Comparison of ENCODE assay signal across 16 mouse cellular contexts in genomic region chr9:106328772-106329511, GRCm38 (mm10). TPM values are rescaled to one million over a fixed set of nuclear protein-coding genes. Genes with fewer than 3 reads are reported as not detected.
DNase-seq lines count a peak whose midpoint lies in the region; ATAC-seq and TF ChIP-seq lines count a peak whose summit lies in the region.
"Had no signal": no experiment of that assay in that cellular context is flagged by ENCODE, and none has a peak within 500 bp of the region (broad histone marks: within the 10 kb centered on the region; RNA-seq: fewer than 3 reads in every experiment).

No protein-coding gene starts in this region.

- peak overlapping the region; percentile 83 for H3K27ac ChIP-seq in kidney, embryonic 16.5 days (ENCODE audit: low read length)
- H3K27ac ChIP-seq in midbrain, embryonic 10.5 days (replicated peaks), result 0 out of 2 replicates have a peak overlapping the region, but pooled peaks have one; percentile 7
- no peak overlapping the region for H3K27ac ChIP-seq in midbrain, postnatal 0 days (ENCODE audit: low read depth, low read length)
- H3K27ac ChIP-seq in limb, embryonic 10.5 days, result peak overlapping the region; percentile 80
- H3K27ac ChIP-seq in stomach, embryonic 16.5 days (ENCODE audit: low read length), result peak overlapping the region; percentile 39
- H3K27ac ChIP-seq in hindbrain, postnatal 0 days, result no peak overlapping the region
- H3K27ac ChIP-seq: liver, embryonic 13.5 days; neural tube, embryonic 12.5 days had no signal

- no peaks in the 10 kb centered on the region for H3K9me3 ChIP-seq in kidney, embryonic 16.5 days (ENCODE audit: low read length)
- no peaks in the 10 kb centered on the region for H3K9me3 ChIP-seq in midbrain, embryonic 10.5 days (replicated peaks)
- H3K9me3 ChIP-seq in midbrain, postnatal 0 days (ENCODE audit: low read length), result no peaks in the 10 kb centered on the region
- no peaks in the 10 kb centered on the region for H3K9me3 ChIP-seq in limb, embryonic 10.5 days (replicated peaks)
- no peaks in the 10 kb centered on the region for H3K9me3 ChIP-seq in stomach, embryonic 16.5 days (replicated peaks; ENCODE audit: control insufficient read depth, low read length)
- no peaks in the 10 kb centered on the region for H3K9me3 ChIP-seq in hindbrain, postnatal 0 days (ENCODE audit: low read length)
- H3K9me3 ChIP-seq: liver, embryonic 13.5 days; neural tube, embryonic 12.5 days had no signal

- no peak overlapping the region for H3K9ac ChIP-seq in kidney, embryonic 16.5 days (replicated peaks; ENCODE audit: low read length)
- no peak overlapping the region for H3K9ac ChIP-seq in midbrain, postnatal 0 days (replicated peaks; ENCODE audit: low read length, poor library complexity, severe bottlenecking)
- H3K9ac ChIP-seq in stomach, embryonic 16.5 days (ENCODE audit: low read length), result no peak overlapping the region; the same call in 1 of the 2 replicates
- H3K9ac ChIP-seq in hindbrain, postnatal 0 days (replicated peaks; ENCODE audit: low read length), result no peak overlapping the region
- H3K9ac ChIP-seq: liver, embryonic 13.5 days; neural tube, embryonic 12.5 days had no signal

- TF ChIP-seq CTCF in midbrain, postnatal 0 days (IDR thresholded peaks at IDR 0.05), result no peak
- no peak for TF ChIP-seq CTCF in hindbrain, postnatal 0 days (IDR thresholded peaks at IDR 0.05; ENCODE audit: low read depth)

- DNase-seq in kidney, postnatal 10 days, result no peak
- no peak for DNase-seq in midbrain, embryonic 10.5 days (ENCODE audit: low spot score)
- DNase-seq in midbrain, postnatal 0 days (ENCODE audit: low spot score), result no peak
- DNase-seq in limb, embryonic 10.5 days (ENCODE audit: low spot score), result no peak
- DNase-seq in gastrocnemius, postnatal 10 days, result no peak
- no peak for DNase-seq in hindbrain, postnatal 0 days (ENCODE audit: low spot score)
- DNase-seq: adrenal gland, adult 8-10 months; cerebellum, adult 2 months; liver, embryonic 13.5 days; thymus, postnatal 25 days had no signal

- H3K4me2 ChIP-seq in kidney, embryonic 16.5 days (replicated peaks; ENCODE audit: low read depth, low read length), result no peak overlapping the region
- no peak overlapping the region for H3K4me2 ChIP-seq in midbrain, postnatal 0 days (ENCODE audit: low read depth, low read length, poor library complexity, severe bottlenecking)
- H3K4me2 ChIP-seq in stomach, embryonic 16.5 days (ENCODE audit: low read depth, low read length), result no peak overlapping the region
- H3K4me2 ChIP-seq in hindbrain, postnatal 0 days (ENCODE audit: low read depth, low read length), result no peak overlapping the region
- H3K4me2 ChIP-seq: liver, embryonic 13.5 days; neural tube, embryonic 12.5 days had no signal

- no peaks in the 10 kb centered on the region for H3K36me3 ChIP-seq in kidney, embryonic 16.5 days (ENCODE audit: insufficient read depth, low read length)
- peaks cover 18% of the 10 kb centered on the region for H3K36me3 ChIP-seq in midbrain, embryonic 10.5 days
- H3K36me3 ChIP-seq in midbrain, postnatal 0 days (ENCODE audit: insufficient read depth, low read length), result no peaks in the 10 kb centered on the region
- peaks cover 18% of the 10 kb centered on the region for H3K36me3 ChIP-seq in limb, embryonic 10.5 days
- no peaks in the 10 kb centered on the region for H3K36me3 ChIP-seq in stomach, embryonic 16.5 days (ENCODE audit: control insufficient read depth, insufficient read depth, low read length)
- H3K36me3 ChIP-seq in hindbrain, postnatal 0 days (ENCODE audit: insufficient read depth, low read length), result no peaks in the 10 kb centered on the region
- H3K36me3 ChIP-seq: neural tube, embryonic 12.5 days had no signal

- H3K4me3 ChIP-seq in kidney, embryonic 16.5 days (ENCODE audit: low read length), result no peak overlapping the region
- no peak overlapping the region for H3K4me3 ChIP-seq in midbrain, embryonic 10.5 days
- H3K4me3 ChIP-seq in midbrain, postnatal 0 days (ENCODE audit: low read depth, low read length), result no peak overlapping the region
- H3K4me3 ChIP-seq in limb, embryonic 10.5 days, result no peak overlapping the region
- H3K4me3 ChIP-seq in stomach, embryonic 16.5 days (replicated peaks; ENCODE audit: low read length), result no peak overlapping the region
- H3K4me3 ChIP-seq in hindbrain, postnatal 0 days (ENCODE audit: low read length), result no peak overlapping the region
- H3K4me3 ChIP-seq: erythroblast, embryonic 14.5 days; liver, embryonic 13.5 days; neural tube, embryonic 12.5 days had no signal

- peaks cover 10% of the 10 kb centered on the region; the same call in 1 of the 2 replicates for H3K4me1 ChIP-seq in kidney, embryonic 16.5 days (ENCODE audit: insufficient read depth, low read length)
- H3K4me1 ChIP-seq in midbrain, embryonic 10.5 days, result peaks cover 34% of the 10 kb centered on the region
- no peaks in the 10 kb centered on the region for H3K4me1 ChIP-seq in midbrain, postnatal 0 days (ENCODE audit: insufficient read depth, low read length)
- peaks cover 59% of the 10 kb centered on the region for H3K4me1 ChIP-seq in limb, embryonic 10.5 days
- H3K4me1 ChIP-seq in stomach, embryonic 16.5 days (ENCODE audit: control insufficient read depth, insufficient read depth, low read length), result peaks cover 9% of the 10 kb centered on the region
- H3K4me1 ChIP-seq in hindbrain, postnatal 0 days (ENCODE audit: insufficient read depth, low read length), result 0 out of 2 replicates have a peak, but pooled peaks cover 2% of the 10 kb centered on the region
- H3K4me1 ChIP-seq: liver, embryonic 13.5 days had no signal

- WGBS in kidney, embryonic 16.5 days, result 32% methylated on average over 5 of the region's 5 CpGs
- WGBS in midbrain, embryonic 10.5 days, result 75% methylated on average over 5 of the region's 5 CpGs
- 76% methylated on average over 5 of the region's 5 CpGs for WGBS in midbrain, postnatal 0 days
- WGBS in limb, embryonic 10.5 days, result 73% methylated on average over 5 of the region's 5 CpGs
- WGBS in stomach, embryonic 16.5 days, result 67% methylated on average over 5 of the region's 5 CpGs
- 72% methylated on average over 5 of the region's 5 CpGs for WGBS in hindbrain, postnatal 0 days

- H3K27me3 ChIP-seq in kidney, embryonic 16.5 days (ENCODE audit: insufficient read depth, low read length), result no peaks in the 10 kb centered on the region
- no peaks in the 10 kb centered on the region for H3K27me3 ChIP-seq in midbrain, embryonic 10.5 days (ENCODE audit: low read depth, poor library complexity, severe bottlenecking)
- H3K27me3 ChIP-seq in midbrain, postnatal 0 days (ENCODE audit: insufficient read depth, low read length), result no peaks in the 10 kb centered on the region
- no peaks in the 10 kb centered on the region for H3K27me3 ChIP-seq in limb, embryonic 10.5 days (ENCODE audit: low read depth, poor library complexity, severe bottlenecking)
- H3K27me3 ChIP-seq in stomach, embryonic 16.5 days (ENCODE audit: control insufficient read depth, insufficient read depth, low read length), result no peaks in the 10 kb centered on the region
- H3K27me3 ChIP-seq in hindbrain, postnatal 0 days (ENCODE audit: insufficient read depth, low read length), result no peaks in the 10 kb centered on the region
- H3K27me3 ChIP-seq: liver, embryonic 13.5 days; neural tube, embryonic 12.5 days had no signal

- ATAC-seq in kidney, embryonic 16.5 days (ENCODE audit: low FRiP score, low TSS enrichment), result peak; percentile 52; the same call in 1 of the 2 replicates
- ATAC-seq in midbrain, postnatal 0 days (ENCODE audit: low FRiP score), result no peak
- no peak; the same call in 1 of the 2 replicates for ATAC-seq in stomach, embryonic 16.5 days (ENCODE audit: insufficient read depth, low FRiP score)
- ATAC-seq in hindbrain, postnatal 0 days, result no peak
- ATAC-seq: forebrain, embryonic 16.5 days; hindbrain, embryonic 16.5 days had no signal

RNA-seq across cellular contexts. Expression of gene Dusp7, which starts 39.5 kb away (rescaled TPM):
- polyA plus RNA-seq in kidney, embryonic 16.5 days (2015; fragmentation: Nextera tagmentation; extraction: Ambion mirVana), result 13.6 and 13.7 TPM in 2 replicates
- 11.4 and 14.1 TPM in 2 replicates for polyA plus RNA-seq in midbrain, embryonic 10.5 days (2016; fragmentation: Nextera tagmentation; extraction: Ambion mirVana)
- total RNA-seq in midbrain, postnatal 0 days (2014; rRNA removed), result 62.9 and 79.2 TPM in 2 replicates
- 18.4 and 19.4 TPM in 2 replicates for polyA plus RNA-seq in midbrain, postnatal 0 days (2015; fragmentation: Nextera tagmentation; extraction: Ambion mirVana)
- 43.1 and 44.9 TPM in 2 replicates for polyA plus RNA-seq in limb, embryonic 10.5 days (2016; fragmentation: Nextera tagmentation; extraction: Ambion mirVana)
- polyA plus RNA-seq in stomach, embryonic 16.5 days (2015; fragmentation: Nextera tagmentation; extraction: Ambion mirVana), result 14.2 and 14.5 TPM in 2 replicates
- 10 to 100 TPM; 16.0 to 19.9 TPM for total RNA-seq in gastrocnemius, postnatal 10 days (2021)
- 56.0 and 66.4 TPM in 2 replicates for total RNA-seq in hindbrain, postnatal 0 days (2014; rRNA removed)
- 12.7 and 13.7 TPM in 2 replicates for polyA plus RNA-seq in hindbrain, postnatal 0 days (2015; fragmentation: Nextera tagmentation; extraction: Ambion mirVana)

RNA-seq across cellular contexts. Expression of gene Poc1a, which starts 48.1 kb away (rescaled TPM):
- polyA plus RNA-seq in kidney, embryonic 16.5 days (2015; fragmentation: Nextera tagmentation; extraction: Ambion mirVana), result 28.4 and 29.2 TPM in 2 replicates
- 38.1 and 46.6 TPM in 2 replicates for polyA plus RNA-seq in midbrain, embryonic 10.5 days (2016; fragmentation: Nextera tagmentation; extraction: Ambion mirVana)
- total RNA-seq in midbrain, postnatal 0 days (2014; rRNA removed), result 6.5 and 8.7 TPM in 2 replicates
- polyA plus RNA-seq in midbrain, postnatal 0 days (2015; fragmentation: Nextera tagmentation; extraction: Ambion mirVana), result 9.8 and 11.7 TPM in 2 replicates
- polyA plus RNA-seq in limb, embryonic 10.5 days (2016; fragmentation: Nextera tagmentation; extraction: Ambion mirVana), result 42.9 and 43.9 TPM in 2 replicates
- 22.2 and 24.5 TPM in 2 replicates for polyA plus RNA-seq in stomach, embryonic 16.5 days (2015; fragmentation: Nextera tagmentation; extraction: Ambion mirVana)
- total RNA-seq in gastrocnemius, postnatal 10 days (2021), result 1 to 10 TPM; 3.7 to 5.2 TPM
- 9.3 and 9.8 TPM in 2 replicates for total RNA-seq in hindbrain, postnatal 0 days (2014; rRNA removed)
- 9.2 and 10.8 TPM in 2 replicates for polyA plus RNA-seq in hindbrain, postnatal 0 days (2015; fragmentation: Nextera tagmentation; extraction: Ambion mirVana)

Comparison
In these comparisons a context has a peak if more than half of its experiments do, and no peak if none do; other contexts are left out.
1. H3K27ac ChIP-seq: peak in kidney, embryonic 16.5 days (single experiment), midbrain, embryonic 10.5 days (single experiment), limb, embryonic 10.5 days (single experiment) and stomach, embryonic 16.5 days (single experiment); none in midbrain, postnatal 0 days (single experiment) and hindbrain, postnatal 0 days (single experiment).